Mouse (Mus musculus) liver, adult 2 months (tissue): ENCODE results near the gene Mki67. TPM values are rescaled to one million over a fixed set of nuclear protein-coding genes. Genes with fewer than 3 reads are reported as not detected.
"Not testable (repeated sequence)": the region's sequence is repeated elsewhere in the genome, so short reads cannot be mapped to it uniquely, and the experiment has no call there.

Experiments used
- DNase-seq: peaks from one replicate; pipeline ENCODE4 v3.0.0-alpha.2; 2011; ENCODE audit warnings: low read depth, low spot score; ENCODE audit errors: extremely low read depth
- H3K27ac ChIP-seq: fragments of 200-500 bp; replicated peaks from 2 replicates; pipeline ENCODE4 v1.5.1; 2012; ENCODE audit warnings: low read depth, mild to moderate bottlenecking, control low read depth, inconsistent platforms, low read length; ENCODE audit not compliant: insufficient read depth
- H3K27me3 ChIP-seq: fragments of 200-500 bp; 2 replicates; pipeline ENCODE4 v1.6.1; 2012; ENCODE audit warnings: mild to moderate bottlenecking, moderate library complexity, low read length, inconsistent platforms; ENCODE audit not compliant: control insufficient read depth, insufficient read depth
- H3K36me3 ChIP-seq: fragments of 200-500 bp; 2 replicates; pipeline ENCODE4 v1.6.1; 2012; ENCODE audit warnings: low read length, inconsistent platforms; ENCODE audit not compliant: control insufficient read depth, insufficient read depth
- H3K4me1 ChIP-seq: fragments of 200-500 bp; 2 replicates; pipeline ENCODE4 v1.6.1; 2011; ENCODE audit warnings: low read length; ENCODE audit not compliant: control insufficient read depth, insufficient read depth
- H3K4me3 ChIP-seq: fragments of 200-500 bp; 2 replicates; pipeline ENCODE4 v1.5.1; 2011; ENCODE audit warnings: low read depth, mild to moderate bottlenecking, control low read depth, low read length, moderate library complexity; ENCODE audit not compliant: insufficient read depth
- H3K79me2 ChIP-seq: fragments of 200-500 bp; 2 replicates; pipeline ENCODE4 v1.6.1; 2012; ENCODE audit warnings: inconsistent platforms, mild to moderate bottlenecking, low read length, moderate library complexity; ENCODE audit not compliant: control insufficient read depth, insufficient read depth
- H3K9ac ChIP-seq: fragments of 200-500 bp; 2 replicates; pipeline ENCODE4 v1.6.1; 2012; ENCODE audit warnings: low read depth, mild to moderate bottlenecking, control low read depth, inconsistent platforms, low read length
- CTCF ChIP-seq: fragments of 200-500 bp; IDR thresholded peaks from 2 replicates; pipeline ENCODE4 v1.5.1; 2011; ENCODE audit warnings: low read depth, low read length, control low read depth
- POLR2A ChIP-seq: fragments of 200-500 bp; IDR thresholded peaks from 2 replicates; pipeline ENCODE4 v1.6.1; 2011; ENCODE audit warnings: low read length, control low read depth; ENCODE audit not compliant: insufficient read depth; ENCODE audit errors: extremely low read depth
- WGBS: fragments of 180-500 bp; shearing (Covaris S2); methylation state at CpG from one replicate; pipeline ENCODE4 v1.1.7; 2018; 5-methylcytosine and 5-hydroxymethylcytosine counted together
- polyA plus RNA-seq: library from polyadenylated mRNA; depleted of rRNA; stranded (reverse); fragments of >200 nt; gene quantifications from 2 replicates; pipeline ENCODE4 v1.2.3, GENCODE M21; 2012
- total RNA-seq: library from RNA; depleted of rRNA; stranded (reverse); fragments of >200 nt; gene quantifications from 2 replicates; pipeline ENCODE4 v1.2.3, GENCODE M21; 2014

The Mki67 gene
- total and polyA plus RNA-seq, 2 experiments, result 0.02 to 0.65 TPM

DNA sequence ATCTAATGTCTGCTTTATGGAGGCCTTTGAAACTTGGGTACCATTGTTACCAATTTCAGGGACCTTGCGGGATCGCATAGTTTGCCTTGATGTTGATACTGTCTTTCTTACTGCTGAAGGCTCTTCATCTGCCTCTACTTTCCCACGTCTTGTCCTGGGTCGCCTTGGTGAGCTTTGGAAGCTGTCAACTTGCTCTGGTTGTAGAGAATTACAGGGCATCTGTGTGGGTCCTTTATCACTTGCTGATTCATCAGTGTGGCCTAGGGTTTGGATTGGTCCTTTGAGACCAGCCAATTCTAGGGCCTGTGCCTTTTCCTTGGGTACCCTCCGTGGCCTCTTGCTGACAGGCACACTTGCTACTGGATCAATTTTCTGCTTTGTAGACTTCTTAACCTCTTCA is 21.4 kb downstream of the Mki67 start:
- WGBS, result 97% methylated on average over 5 of the region's 5 CpGs
- no peak for DNase-seq
- H3K4me3 ChIP-seq, result no peak overlapping the region
- H3K36me3 ChIP-seq, result no peaks in the 10 kb centered on the region
- no peak overlapping the region for H3K9ac ChIP-seq
- H3K27me3 ChIP-seq, result no peaks in the 10 kb centered on the region
- no peak for TF ChIP-seq CTCF
- TF ChIP-seq POLR2A, result no peak
- no peaks in the 10 kb centered on the region for H3K4me1 ChIP-seq
- no peak overlapping the region for H3K27ac ChIP-seq
- H3K79me2 ChIP-seq, result no peaks in the 10 kb centered on the region

DNA sequence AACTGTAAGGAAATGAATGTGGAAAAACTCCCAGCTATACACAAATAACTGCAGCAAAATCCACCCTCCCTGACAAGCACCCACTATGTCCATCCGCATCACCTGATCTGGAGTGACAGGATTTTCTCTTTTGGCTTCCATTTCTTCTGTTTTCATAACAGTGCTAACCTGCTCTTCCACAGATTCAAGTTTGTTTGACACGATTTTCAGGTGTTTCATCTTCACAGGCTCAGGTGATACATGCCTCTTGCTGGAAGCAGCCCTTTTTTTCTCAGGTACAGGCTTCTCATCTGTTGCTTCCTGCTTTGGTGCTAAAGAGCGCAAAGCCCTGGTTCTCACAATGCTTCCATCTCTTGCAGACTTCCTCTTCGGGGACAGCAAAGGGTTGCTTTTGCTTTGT is 22.0 kb downstream of the Mki67 start:
- Histone ChIP-seq H3K4me1 (no peaks in the 10 kb centered on the region), H3K79me2 (no peaks in the 10 kb centered on the region), H3K36me3 (no peaks in the 10 kb centered on the region), H3K9ac (no peak overlapping the region), H3K27me3 (no peaks in the 10 kb centered on the region), H3K27ac (no peak overlapping the region), H3K4me3 (no peak overlapping the region)
- no peak for DNase-seq
- 85% methylated on average over 4 of the region's 4 CpGs for WGBS
- TF ChIP-seq POLR2A (no peak), CTCF (no peak)

DNA sequence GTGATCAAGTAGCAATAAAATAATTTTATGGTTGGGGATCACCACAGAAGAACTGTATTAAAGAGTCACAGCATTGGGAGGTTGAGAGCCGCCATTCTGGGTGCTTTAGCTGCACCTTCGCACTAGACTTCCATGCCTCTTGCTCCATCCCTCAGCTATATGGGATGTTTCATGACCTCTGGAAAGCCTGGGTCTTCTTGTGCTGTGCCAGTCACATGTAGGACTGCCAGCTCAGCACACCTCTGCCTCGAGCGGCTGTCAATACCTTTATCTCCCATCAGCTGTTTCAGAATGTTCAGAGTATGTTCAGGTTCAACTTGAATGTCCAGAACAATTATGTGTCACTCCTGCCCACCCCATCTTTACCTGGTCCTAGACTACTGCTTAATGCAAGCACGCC is 24.2 kb downstream of the Mki67 start:
- H3K4me3 ChIP-seq, result no peak overlapping the region
- no peaks in the 10 kb centered on the region for H3K27me3 ChIP-seq
- no peaks in the 10 kb centered on the region for H3K4me1 ChIP-seq
- DNase-seq, result no peak
- H3K36me3 ChIP-seq, result no peaks in the 10 kb centered on the region
- 97% methylated on average over 5 of the region's 5 CpGs for WGBS
- no peak overlapping the region for H3K9ac ChIP-seq
- H3K27ac ChIP-seq, result no peak overlapping the region
- TF ChIP-seq CTCF (no peak), POLR2A (no peak)
- no peaks in the 10 kb centered on the region for H3K79me2 ChIP-seq

DNA sequence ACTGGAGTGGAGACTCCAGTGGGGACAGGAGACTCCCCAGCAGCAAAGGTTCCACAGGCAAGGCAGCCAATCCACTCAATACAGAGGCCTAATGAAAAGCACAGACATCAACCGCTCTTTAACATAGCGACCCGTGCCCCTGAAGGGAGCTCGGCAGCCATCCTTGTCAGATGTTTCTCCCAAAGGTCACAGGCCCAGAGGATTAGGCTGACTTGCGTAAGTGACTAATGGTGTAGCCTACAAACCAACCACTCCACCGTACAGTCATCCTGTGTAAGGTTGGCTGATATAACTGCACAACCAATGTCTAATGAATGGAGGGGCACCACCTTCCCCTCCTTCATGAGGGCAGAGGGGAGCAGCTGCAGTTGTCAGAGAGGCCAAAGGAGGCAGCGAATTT is 26.8 kb downstream of the Mki67 start:
- DNase-seq, result no peak
- H3K79me2 ChIP-seq, result no peaks in the 10 kb centered on the region
- no peak overlapping the region for H3K9ac ChIP-seq
- H3K27me3 ChIP-seq, result no peaks in the 10 kb centered on the region
- no peak overlapping the region for H3K27ac ChIP-seq
- no peak overlapping the region for H3K4me3 ChIP-seq
- no peaks in the 10 kb centered on the region for H3K4me1 ChIP-seq
- 96% methylated on average over 7 of the region's 7 CpGs for WGBS
- H3K36me3 ChIP-seq, result no peaks in the 10 kb centered on the region
- TF ChIP-seq POLR2A (no peak), CTCF (no peak)

DNA sequence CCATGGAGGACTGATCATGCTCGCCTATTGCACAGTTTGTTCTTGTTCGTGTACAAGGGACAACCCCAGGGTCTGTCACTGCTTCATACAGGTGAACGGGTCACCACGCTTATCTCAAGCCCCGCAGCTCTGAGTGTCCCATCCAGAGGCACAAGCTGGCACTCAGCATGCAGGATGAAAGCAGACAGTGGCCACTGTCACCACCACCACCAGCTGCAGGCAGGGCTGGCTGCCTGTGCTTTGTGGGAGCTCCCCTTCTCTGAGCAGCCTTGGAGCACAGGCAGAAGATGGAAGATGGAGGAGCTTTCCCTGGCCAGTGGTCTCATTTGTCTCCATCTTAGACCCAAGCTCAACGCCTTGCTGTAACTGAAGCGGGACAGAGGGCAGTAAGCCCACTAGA is 31.2 kb downstream of the Mki67 start:
- Histone ChIP-seq H3K4me3 (no peak overlapping the region), H3K4me1 (no peaks in the 10 kb centered on the region), H3K27ac (no peak overlapping the region), H3K36me3 (no peaks in the 10 kb centered on the region), H3K9ac (no peak overlapping the region), H3K79me2 (no peaks in the 10 kb centered on the region), H3K27me3 (no peaks in the 10 kb centered on the region)
- no peak for TF ChIP-seq CTCF
- TF ChIP-seq POLR2A, result no peak
- 84% methylated on average over 7 of the region's 7 CpGs for WGBS
- DNase-seq, result no peak

DNA sequence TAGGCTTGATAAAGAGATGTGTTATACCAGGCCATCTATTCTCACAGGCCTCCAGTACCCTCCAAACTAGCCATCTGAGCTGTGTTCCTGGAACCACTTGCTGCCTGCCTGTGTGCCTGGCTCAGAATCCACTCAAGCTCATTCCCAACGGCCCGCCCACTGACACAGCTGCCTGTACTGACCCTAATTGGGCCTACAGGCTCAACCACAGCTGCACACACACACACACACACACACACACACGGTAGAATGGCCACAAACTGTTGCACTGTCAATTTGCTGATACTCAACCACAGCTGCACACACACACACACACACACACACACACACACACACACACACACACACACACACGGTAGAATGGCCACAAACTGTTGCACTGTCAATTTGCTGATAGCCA is 32.1 kb downstream of the Mki67 start:
- H3K79me2 ChIP-seq, DNase-seq, H3K27me3 ChIP-seq, H3K9ac ChIP-seq, H3K4me3 ChIP-seq, H3K36me3 ChIP-seq, H3K27ac ChIP-seq, H3K4me1 ChIP-seq: not testable (repeated sequence)
- 65% methylated on average over 4 of the region's 4 CpGs for WGBS
